Mouse (Mus musculus): Measurements from ENCODE around the gene Ahsg.

Gene Ahsg

GRCm38 (mm10) chr16:22885356-22885755, 5.7 kb upstream of the Ahsg start:
- intact Hi-C loops (cut with DNase I) = no loop called here

- intact Hi-C loops (cut with DNase I) = no loop called here
Measured at GRCm38 (mm10) chr16:22886726-22887125, 4.4 kb upstream of the Ahsg start.

GRCm38 (mm10) chr16:22888835-22889234, 2.2 kb upstream of the Ahsg start:
- intact Hi-C loops (cut with DNase I) = no loop called here

GRCm38 (mm10) chr16:22889716-22890115, 1.4 kb upstream of the Ahsg start:
- intact Hi-C loops (cut with DNase I) = no loop called here

- intact Hi-C loops (cut with DNase I) = no loop called here
Measured at GRCm38 (mm10) chr16:22891733-22892154, 667 bp downstream of the Ahsg start.

GRCm38 (mm10) chr16:22894095-22894494, 3.0 kb downstream of the Ahsg start:
- intact Hi-C loops (cut with DNase I) = no loop called here

- intact Hi-C loops (cut with DNase I) = no loop called here
Measured at GRCm38 (mm10) chr16:22896618-22897017, 5.5 kb downstream of the Ahsg start.

GRCm38 (mm10) chr16:22899346-22899745, 8.3 kb downstream of the Ahsg start:
- intact Hi-C loops (cut with DNase I) = no loop called here

- intact Hi-C loops (cut with DNase I) = no loop called here
Measured at GRCm38 (mm10) chr16:22899866-22900570, 8.9 kb downstream of the Ahsg start.

GRCm38 (mm10) chr16:22901326-22901725, 10.2 kb downstream of the Ahsg start:
- intact Hi-C loops (cut with DNase I) = no loop called here

- intact Hi-C loops (cut with DNase I) = no loop called here
Measured at GRCm38 (mm10) chr16:22909290-22909689, 18.2 kb downstream of the Ahsg start.

GRCm38 (mm10) chr16:22911986-22912385, 20.9 kb downstream of the Ahsg start:
- intact Hi-C loops (cut with DNase I) = no loop called here

- intact Hi-C loops (cut with DNase I) = no loop called here
Measured at GRCm38 (mm10) chr16:22912886-22913285, 21.8 kb downstream of the Ahsg start.

- intact Hi-C loops (cut with DNase I) = no loop called here
Measured at GRCm38 (mm10) chr16:22914276-22914675, 23.2 kb downstream of the Ahsg start.

- intact Hi-C loops (cut with DNase I) = no loop called here
Measured at GRCm38 (mm10) chr16:22918034-22918433, 27.0 kb downstream of the Ahsg start, which contains the start of gene Fetub. Fetub (plus strand) TSS chr16:22918334.

- intact Hi-C loops (cut with DNase I) = no loop called here
Measured at GRCm38 (mm10) chr16:22918664-22919312, 27.7 kb downstream of the Ahsg start.

- intact Hi-C loops (cut with DNase I) = no loop called here
Measured at GRCm38 (mm10) chr16:22919971-22920854, 29.1 kb downstream of the Ahsg start.

- intact Hi-C loops (cut with DNase I) = no loop called here
Measured at GRCm38 (mm10) chr16:22921761-22922160, 30.7 kb downstream of the Ahsg start.

- intact Hi-C loops (cut with DNase I) = no loop called here
Measured at GRCm38 (mm10) chr16:22922433-22922832, 31.4 kb downstream of the Ahsg start.

- intact Hi-C loops (cut with DNase I) = no loop called here
Measured at GRCm38 (mm10) chr16:22929575-22929974, 38.5 kb downstream of the Ahsg start.

- intact Hi-C loops (cut with DNase I) = no loop called here
Measured at GRCm38 (mm10) chr16:22931431-22932200, 40.5 kb downstream of the Ahsg start.
